Mouse (Mus musculus): ENCODE results near the gene Pou2af1. TPM values are rescaled to one million over a fixed set of nuclear protein-coding genes. Genes with fewer than 3 reads are reported as not detected.

Gene Pou2af1
- total RNA-seq, 2 experiments from 2014 or later, result 0.48 to 0.85 TPM

DNA sequence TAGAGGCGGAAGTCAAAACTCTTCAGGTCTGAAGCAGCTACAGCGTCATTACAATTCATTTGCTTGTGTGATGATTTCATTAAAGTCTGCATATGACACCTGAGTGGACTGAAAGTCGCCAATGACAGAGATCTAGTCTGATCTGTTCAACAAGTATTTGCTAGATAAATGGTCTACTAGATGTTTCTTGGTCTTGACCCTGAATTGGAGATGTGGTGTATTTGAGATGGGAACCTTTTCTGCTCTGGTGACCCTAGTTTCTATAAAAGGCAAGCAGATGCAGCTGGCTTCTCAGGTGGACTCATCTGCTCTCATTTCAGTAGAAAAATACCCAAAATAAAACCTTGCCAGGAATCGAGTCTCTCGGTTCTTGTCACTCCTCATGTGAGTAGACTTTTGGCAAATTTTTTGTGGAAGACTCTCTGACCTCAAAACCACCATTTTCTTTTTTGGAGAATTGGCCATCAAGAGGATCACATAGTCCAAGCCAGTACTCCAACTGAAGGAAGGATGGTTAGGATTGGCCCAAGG, 12.2 kb downstream of the Pou2af1 start:
- DNase-seq (ENCODE audit: low spot score in 2 of 2), result no peak

- no peak for DNase-seq (ENCODE audit: low spot score in 2 of 2)
Observed at GRCm38 (mm10) chr9:51230701-51231389, 17.3 kb downstream of the Pou2af1 start.

- DNase-seq (ENCODE audit: low spot score in 2 of 2), result no peak
Observed at GRCm38 (mm10) chr9:51232163-51232562, 18.7 kb downstream of the Pou2af1 start.

- no peak for DNase-seq (ENCODE audit: low spot score in 2 of 2)
Observed at GRCm38 (mm10) chr9:51238741-51239385, 25.4 kb downstream of the Pou2af1 start.

GRCm38 (mm10) chr9:51256780-51257502, 43.4 kb downstream of the Pou2af1 start:
- no peak for DNase-seq (ENCODE audit: low spot score in 2 of 2)

DNA sequence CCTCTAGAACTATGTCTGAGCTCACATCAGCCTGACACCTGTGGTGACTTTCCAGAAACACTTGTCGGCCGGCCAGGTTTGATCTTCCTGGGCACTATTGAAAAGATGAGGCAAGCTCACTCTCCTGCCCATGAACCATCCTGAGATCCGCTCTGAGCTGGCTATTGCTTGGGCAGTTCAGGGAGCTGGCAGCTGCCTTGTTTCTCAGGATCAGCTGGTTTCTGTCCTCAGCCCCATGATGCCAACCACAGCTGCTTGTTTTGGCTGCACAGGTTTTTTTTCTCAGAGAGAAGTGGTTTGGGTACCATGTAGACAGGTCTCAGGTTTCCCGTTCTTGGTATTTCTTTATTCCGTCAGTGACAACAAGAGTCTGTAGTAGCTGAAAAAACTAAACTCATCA, 44.9 kb downstream of the Pou2af1 start:
- no peak for DNase-seq (ENCODE audit: low spot score in 2 of 2)

DNA sequence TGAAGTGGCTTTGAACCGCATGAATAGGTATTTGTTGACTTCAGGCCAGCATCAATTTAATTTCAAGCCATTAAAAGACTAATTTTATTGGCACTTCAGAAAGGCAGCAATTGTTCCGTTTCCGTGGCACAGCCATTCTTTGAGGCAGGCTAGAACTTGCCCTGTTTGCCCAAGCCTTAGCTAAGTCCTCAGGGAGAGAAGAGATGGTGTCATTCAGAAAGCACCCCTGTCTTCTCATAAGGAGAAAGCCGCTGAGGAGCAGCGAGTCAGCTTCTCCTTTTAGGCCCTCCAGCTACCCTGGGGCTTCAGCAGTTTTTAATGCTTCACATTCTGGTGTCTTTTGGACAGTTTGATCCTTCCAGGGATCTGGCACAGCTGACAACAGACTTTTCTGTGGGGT, 55.3 kb downstream of the Pou2af1 start:
- no peak for DNase-seq (ENCODE audit: low spot score in 2 of 2)

DNA sequence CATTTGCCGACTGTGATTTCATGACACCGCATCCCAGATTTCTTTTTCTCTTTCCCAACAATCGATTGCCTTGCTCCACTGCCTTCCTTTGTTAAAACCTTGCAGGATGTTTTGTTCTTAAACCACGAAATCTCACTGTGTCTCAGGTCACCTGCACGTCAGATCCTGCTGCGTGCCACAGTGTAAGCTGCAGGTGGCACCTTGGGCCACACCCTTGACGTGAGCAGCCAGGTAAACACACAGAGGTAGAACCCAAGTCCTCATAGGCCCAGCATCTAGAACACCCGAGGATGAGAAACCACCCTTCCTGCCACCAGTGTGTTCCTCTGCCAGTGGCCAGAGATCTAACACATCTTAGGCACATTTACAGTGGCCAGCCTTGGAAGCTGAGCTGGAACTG, 57.6 kb downstream of the Pou2af1 start:
- DNase-seq (ENCODE audit: low spot score in 2 of 2), result no peak

DNA sequence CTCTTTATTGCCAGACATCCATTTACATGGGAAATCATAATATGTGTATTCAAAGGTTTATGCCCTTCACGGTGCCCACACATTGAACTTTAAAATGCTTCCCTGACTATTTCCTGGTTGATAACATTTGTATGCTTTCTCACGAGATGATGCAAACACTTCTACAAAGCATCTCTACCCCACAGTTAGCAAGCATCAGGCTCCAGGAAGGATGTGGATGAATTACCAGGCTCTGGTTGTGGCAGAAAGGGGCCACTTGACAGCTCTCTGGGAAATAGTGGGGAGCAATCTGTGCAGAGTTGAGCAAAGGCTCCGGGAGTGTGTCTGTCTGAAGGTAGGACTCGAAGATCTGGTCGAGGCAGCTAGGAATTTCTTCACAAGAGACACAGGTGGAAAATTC, 58.6 kb downstream of the Pou2af1 start:
- DNase-seq (ENCODE audit: low spot score in 2 of 2), result no peak

- DNase-seq (ENCODE audit: low spot score in 2 of 2), result no peak
Observed at GRCm38 (mm10) chr9:51273581-51274154, 60.2 kb downstream of the Pou2af1 start.

DNA sequence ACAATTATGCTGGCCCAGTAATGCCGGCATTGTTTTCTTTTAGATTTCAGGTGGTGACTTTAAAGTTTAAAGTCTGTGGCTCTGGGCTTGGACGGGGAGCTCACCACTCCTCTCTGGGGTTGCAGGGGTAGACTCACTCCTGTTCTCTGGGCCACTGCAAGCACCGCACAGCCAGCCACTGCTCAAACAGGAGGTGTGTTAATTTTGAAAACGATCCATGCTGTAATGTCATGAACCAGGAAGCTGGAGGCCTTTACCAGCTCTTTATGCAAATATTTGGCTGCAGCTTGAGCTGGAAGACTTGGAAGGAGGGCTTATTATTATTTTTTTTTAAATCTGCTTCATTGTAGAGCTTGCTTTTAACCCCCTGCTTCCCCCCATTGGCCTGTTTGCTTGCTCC, 61.2 kb downstream of the Pou2af1 start:
- DNase-seq (ENCODE audit: low spot score in 2 of 2), result no peak

- DNase-seq (ENCODE audit: low spot score in 2 of 2), result no peak
Observed at GRCm38 (mm10) chr9:51277834-51278498, 64.5 kb downstream of the Pou2af1 start.

DNA sequence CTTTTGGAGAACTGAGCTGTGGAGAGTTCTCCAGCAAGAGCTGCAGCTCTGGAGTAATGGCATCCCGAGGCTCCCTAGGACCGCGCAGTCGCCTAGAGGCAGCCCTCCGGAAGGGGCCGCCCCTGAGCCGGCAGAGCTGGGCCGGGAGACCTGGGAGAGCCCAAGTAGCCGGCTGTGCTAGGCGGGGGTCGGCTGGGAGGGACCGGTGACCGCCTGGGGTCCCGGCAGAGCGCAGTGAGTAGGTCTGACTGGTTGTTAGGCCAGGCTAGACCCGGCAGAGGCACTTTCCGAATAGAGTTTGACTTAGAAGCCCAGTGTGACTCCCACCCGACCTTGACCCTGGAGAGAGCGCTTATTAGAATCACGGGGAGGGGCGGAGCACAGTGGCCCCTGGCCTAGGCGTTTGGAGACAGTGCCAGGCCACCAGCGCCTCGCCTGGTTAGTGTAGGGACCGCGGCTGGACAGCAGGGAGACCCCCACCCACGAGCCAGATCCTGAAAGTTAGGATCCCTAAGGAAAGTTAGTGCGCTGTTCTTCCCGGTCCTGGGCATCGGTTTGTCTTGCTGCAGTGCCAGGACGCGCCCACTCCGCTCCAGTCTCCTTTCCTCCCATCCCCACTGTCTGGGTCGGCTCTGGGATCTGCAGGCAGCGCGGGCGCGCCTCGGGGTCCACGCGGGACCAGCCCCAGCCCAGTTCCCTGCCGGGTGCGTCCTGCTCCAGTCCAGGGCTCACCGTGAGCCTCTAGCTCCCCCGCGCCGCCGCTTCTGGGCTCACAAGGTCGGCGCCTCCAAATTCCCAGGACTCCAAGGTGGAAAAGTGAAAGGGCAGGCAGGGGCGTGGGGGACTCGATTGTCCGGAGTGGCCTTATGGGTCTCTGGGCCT, 65.2 kb downstream of the Pou2af1 start, which contains the start of gene Colca2:
Gene Colca2, minus strand, starts transcription at position 70 of the 882 bp plus-strand sequence.
- DNase-seq (ENCODE audit: low spot score in 2 of 2), result peak; percentile 47 to 63

- DNase-seq (ENCODE audit: low spot score in 2 of 2), result no peak
Observed at GRCm38 (mm10) chr9:51286079-51286478, 72.6 kb downstream of the Pou2af1 start.

Other genes with a start within 250 kb of the Pou2af1 start
- 10 to 100 TPM; 51.1 to 56.3 TPM for gene Sik2, start 204.6 kb upstream of the Pou2af1 start, total RNA-seq (2021)
- gene Btg4, start 152.8 kb upstream of the Pou2af1 start, total RNA-seq (2021), result not detected
- 10 to 100 TPM in 1 of 2 experiments, 1 to 10 TPM in 1; 7.7 to 10.4 TPM for gene Layn, start 136.6 kb upstream of the Pou2af1 start, total RNA-seq (2021)
- gene 4833427G06Rik, start 111.6 kb upstream of the Pou2af1 start, total RNA-seq (2021), result under 1 TPM in 1 of 2 experiments, not detected in 1; 0.31 TPM
- gene Gm32742, start 48.2 kb upstream of the Pou2af1 start, total RNA-seq (2021), result not detected
- 1 to 10 TPM; 3.8 to 6.1 TPM for gene Colca2, start 64.9 kb downstream of the Pou2af1 start, total RNA-seq (2021)
- under 1 TPM in 1 of 2 experiments, not detected in 1; 0.31 TPM for gene 1810046K07Rik, start 115.2 kb downstream of the Pou2af1 start, total RNA-seq (2021)

Data from adrenal gland, postnatal 4 days (tissue).